Mouse (Mus musculus) brain, embryonic 14.5 days (tissue): ENCODE results near the gene Lmntd1.

Experiments
- CTCF ChIP-seq: fragments of 200-500 bp; IDR thresholded peaks from 2 replicates; pipeline ENCODE4 v1.5.1; 2012; ENCODE audit warnings: inconsistent platforms, mild to moderate bottlenecking, moderate library complexity, borderline replicate concordance; ENCODE audit not compliant: insufficient read depth, insufficient read length; ENCODE audit errors: extremely low read depth
- POLR2A ChIP-seq: fragments of 200-500 bp; IDR thresholded peaks from 2 replicates; pipeline ENCODE4 v1.6.1; 2012; ENCODE audit warnings: mild to moderate bottlenecking, inconsistent platforms, borderline replicate concordance; ENCODE audit not compliant: poor library complexity, insufficient read depth, insufficient read length, severe bottlenecking; ENCODE audit errors: extremely low read depth

- TF ChIP-seq CTCF (no peak), POLR2A (no peak)
Measured at GRCm38 (mm10) chr6:145595905-145596304, 18.2 kb downstream of the Lmntd1 start.
